Mouse (Mus musculus): ENCODE data around the gene Ralbp1.

DNA sequence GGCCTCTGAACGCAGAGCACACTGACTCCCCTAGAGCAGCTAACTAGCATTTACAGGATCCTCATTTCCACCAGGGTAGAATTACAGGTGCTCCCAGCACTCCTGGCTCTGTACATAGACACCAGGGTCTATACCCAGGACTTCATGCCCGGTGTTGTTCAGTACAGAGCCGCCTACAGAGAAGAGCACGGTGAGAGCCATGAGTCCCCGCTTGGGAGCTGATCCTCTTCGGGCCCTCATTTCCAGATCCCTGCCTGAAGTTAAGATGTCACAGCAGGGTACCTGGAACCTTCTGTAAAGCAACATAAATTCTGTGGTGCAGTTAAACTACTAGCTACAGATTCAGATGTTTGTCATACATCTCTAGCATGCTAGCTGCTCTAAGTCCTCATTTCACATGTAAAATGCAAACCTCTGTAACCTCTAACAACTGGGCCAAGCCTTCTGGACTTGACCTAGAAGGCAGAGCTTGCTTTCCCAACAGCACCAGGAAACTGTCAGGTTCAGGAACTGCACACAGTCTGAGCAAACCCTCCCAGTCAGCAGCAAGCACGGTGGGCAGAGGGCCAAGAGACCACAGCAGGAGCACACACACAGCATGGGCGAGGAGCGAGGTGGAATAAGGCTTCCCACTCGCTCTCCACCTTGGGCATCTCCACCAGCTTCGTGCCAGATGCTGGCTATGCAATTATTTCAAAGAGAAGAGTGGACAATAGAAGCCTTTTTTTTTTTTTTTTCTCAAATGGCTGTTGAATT lies 37.7 kb downstream of the Ralbp1 start:
- TF ChIP-seq CTCF (IDR thresholded peaks at IDR 0.05; ENCODE audit: borderline replicate concordance, insufficient read depth, low read length) (no peak), POLR2A (IDR thresholded peaks at IDR 0.05; ENCODE audit: low read depth, low read length) (no peak)
